Mouse (Mus musculus): ENCODE results near the gene 1190005I06Rik.

- TF ChIP-seq POLR2A (IDR thresholded peaks at IDR 0.05; ENCODE audit: insufficient read depth, low read depth, low read length) (no peak), CTCF (IDR thresholded peaks at IDR 0.05; ENCODE audit: insufficient read depth, low read depth, low read length) (no peak)
These were observed 20.1 kb downstream of the 1190005I06Rik start for GRCm38 (mm10) chr8:120627298-120627697.

Data from olfactory bulb, adult 2 months (tissue).